Mouse (Mus musculus): ENCODE data around the gene Fam213b. TPM values are rescaled to one million over a fixed set of nuclear protein-coding genes. Genes with fewer than 3 reads are reported as not detected.

Fam213b gene
- total and polyA plus RNA-seq, 2 experiments: 14.8 to 35.3 TPM

DNA sequence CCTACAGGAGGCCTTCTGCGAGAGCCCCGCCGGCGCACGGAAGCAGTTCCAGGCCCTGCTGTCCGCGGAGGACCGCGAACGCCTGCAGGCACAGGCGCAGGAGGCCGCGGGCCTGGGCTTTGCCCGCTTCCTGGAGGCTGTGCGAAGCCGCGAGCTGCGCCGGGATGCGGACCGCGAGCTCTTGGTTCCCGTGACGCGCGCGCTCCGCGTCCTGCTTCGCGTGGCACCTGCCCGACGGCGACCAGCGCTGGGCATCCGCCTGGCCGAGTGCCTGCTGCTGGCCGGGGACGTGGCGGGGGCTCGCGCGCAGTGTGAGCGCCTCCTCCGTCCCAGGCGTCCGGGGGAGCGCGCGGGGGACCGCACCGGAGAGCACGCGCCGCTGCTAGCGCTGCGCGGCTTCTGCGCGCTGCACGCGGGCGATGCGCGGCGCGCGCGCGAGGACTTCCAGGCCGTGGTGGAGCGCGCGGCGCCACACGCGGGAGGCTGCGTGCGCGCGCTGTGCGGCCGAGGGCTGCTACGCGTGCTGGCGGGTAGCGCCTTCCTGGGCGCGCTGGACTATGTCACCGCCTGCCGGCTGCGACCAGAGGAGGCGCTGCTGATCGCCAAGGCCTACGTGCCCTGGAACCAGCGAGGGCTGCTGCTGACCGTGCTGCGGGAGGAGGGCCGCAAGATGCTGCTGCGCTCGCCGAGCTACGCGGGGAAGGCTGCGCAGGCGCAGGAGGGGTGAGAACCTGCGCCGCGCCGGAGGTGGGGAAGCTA, 43.0 kb downstream of the Fam213b start:
- Histone ChIP-seq H3K27ac (replicated peaks; ENCODE audit: insufficient read depth, low read depth, low read length) (no peak overlapping the region), H3K36me3 (ENCODE audit: control insufficient read depth, insufficient read depth, low read length) (no peaks in the 10 kb centered on the region), H3K4me3 (ENCODE audit: insufficient read depth, low read depth, low read length) (peak overlapping the region; percentile 25; the same call in 1 of the 2 replicates), H3K9ac (ENCODE audit: low read depth, low read length) (no peak overlapping the region), H3K4me1 (ENCODE audit: control insufficient read depth, insufficient read depth, low read length) (no peaks in the 10 kb centered on the region), H3K27me3 (ENCODE audit: control insufficient read depth, insufficient read depth, low read length) (peaks cover 6% of the 10 kb centered on the region), H3K79me2 (ENCODE audit: control insufficient read depth, insufficient read depth, low read length) (no peaks in the 10 kb centered on the region)
- no peak for DNase-seq (ENCODE audit: extremely low read depth, low read depth, low spot score)
- WGBS: 1% methylated on average over 110 of the region's 110 CpGs
- TF ChIP-seq POLR2A (IDR thresholded peaks at IDR 0.05; ENCODE audit: extremely low read depth, insufficient read depth, low read length) (no peak), CTCF (IDR thresholded peaks at IDR 0.05; ENCODE audit: low read depth, low read length) (peak; percentile 41)

DNA sequence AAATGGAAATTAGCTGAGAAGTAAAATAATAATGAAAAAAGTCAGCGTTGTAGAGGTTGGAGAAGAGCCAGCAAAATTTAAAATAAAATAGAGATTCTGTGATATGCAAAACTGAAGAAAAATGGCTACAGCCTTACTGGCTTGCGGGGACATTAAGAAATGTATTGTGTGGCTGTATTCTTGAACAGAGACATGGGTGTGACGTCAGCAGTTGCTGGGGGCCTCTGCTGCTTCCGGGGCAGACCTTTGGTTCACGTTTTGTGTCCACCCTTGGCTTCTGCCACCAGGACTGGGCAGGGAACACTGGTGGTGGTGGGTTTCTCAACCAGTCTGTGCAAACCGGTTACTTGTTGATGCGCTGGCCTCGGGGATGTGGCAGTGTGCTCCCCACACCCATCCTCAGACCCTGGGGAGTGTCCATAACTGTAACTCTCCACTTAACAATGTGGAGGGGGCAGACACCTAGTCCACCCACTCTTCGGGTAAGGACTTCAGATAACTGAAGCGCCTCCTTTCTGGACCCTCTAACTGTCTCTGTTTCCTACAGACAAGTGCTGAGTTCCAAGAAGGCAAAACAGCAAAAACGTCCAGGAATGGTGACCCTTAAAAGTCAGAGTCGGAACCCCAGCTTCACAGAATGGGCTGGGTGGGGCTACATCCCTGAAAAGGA, 44.1 kb downstream of the Fam213b start:
- Histone ChIP-seq H3K27ac (replicated peaks; ENCODE audit: insufficient read depth, low read depth, low read length) (no peak overlapping the region), H3K4me3 (ENCODE audit: insufficient read depth, low read depth, low read length) (no peak overlapping the region), H3K4me1 (ENCODE audit: control insufficient read depth, insufficient read depth, low read length) (no peaks in the 10 kb centered on the region), H3K36me3 (ENCODE audit: control insufficient read depth, insufficient read depth, low read length) (no peaks in the 10 kb centered on the region), H3K9ac (ENCODE audit: low read depth, low read length) (no peak overlapping the region), H3K27me3 (ENCODE audit: control insufficient read depth, insufficient read depth, low read length) (peaks cover 6% of the 10 kb centered on the region), H3K79me2 (ENCODE audit: control insufficient read depth, insufficient read depth, low read length) (no peaks in the 10 kb centered on the region)
- no peak for DNase-seq (ENCODE audit: extremely low read depth, low read depth, low spot score)
- no peak for TF ChIP-seq POLR2A (IDR thresholded peaks at IDR 0.05; ENCODE audit: extremely low read depth, insufficient read depth, low read length)
- no peak for TF ChIP-seq CTCF (IDR thresholded peaks at IDR 0.05; ENCODE audit: low read depth, low read length)
- WGBS: 54% methylated on average over 12 of the region's 12 CpGs

DNA sequence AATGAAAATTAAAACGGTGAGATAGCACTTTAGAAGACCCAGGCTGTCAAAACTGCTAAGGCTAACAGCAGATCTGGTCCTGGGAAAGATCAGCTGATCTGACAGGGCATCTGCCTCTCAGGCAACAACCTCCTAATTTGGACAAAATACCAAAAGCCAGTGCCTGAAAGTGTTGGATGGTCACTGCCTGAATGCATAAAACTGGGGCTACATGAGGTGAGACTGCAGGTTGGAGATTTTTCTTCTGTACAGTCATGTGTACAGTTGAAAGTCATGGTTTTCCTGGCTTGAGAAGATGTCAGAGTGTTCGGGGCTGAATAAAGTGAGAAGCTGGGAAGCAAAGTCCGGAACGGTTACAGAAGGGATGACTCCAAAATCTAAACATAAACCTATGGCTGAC, 45.1 kb downstream of the Fam213b start:
- H3K4me1 ChIP-seq (ENCODE audit: control insufficient read depth, insufficient read depth, low read length): no peaks in the 10 kb centered on the region
- no peaks in the 10 kb centered on the region for H3K79me2 ChIP-seq (ENCODE audit: control insufficient read depth, insufficient read depth, low read length)
- DNase-seq (ENCODE audit: extremely low read depth, low read depth, low spot score): no peak
- TF ChIP-seq POLR2A (IDR thresholded peaks at IDR 0.05; ENCODE audit: extremely low read depth, insufficient read depth, low read length): no peak
- no peak for TF ChIP-seq CTCF (IDR thresholded peaks at IDR 0.05; ENCODE audit: low read depth, low read length)
- H3K4me3 ChIP-seq (ENCODE audit: insufficient read depth, low read depth, low read length): no peak overlapping the region
- WGBS: 68% methylated on average over 4 of the region's 4 CpGs
- peaks cover 6% of the 10 kb centered on the region for H3K27me3 ChIP-seq (ENCODE audit: control insufficient read depth, insufficient read depth, low read length)
- H3K36me3 ChIP-seq (ENCODE audit: control insufficient read depth, insufficient read depth, low read length): no peaks in the 10 kb centered on the region
- H3K9ac ChIP-seq (ENCODE audit: low read depth, low read length): no peak overlapping the region
- no peak overlapping the region for H3K27ac ChIP-seq (replicated peaks; ENCODE audit: insufficient read depth, low read depth, low read length)

DNA sequence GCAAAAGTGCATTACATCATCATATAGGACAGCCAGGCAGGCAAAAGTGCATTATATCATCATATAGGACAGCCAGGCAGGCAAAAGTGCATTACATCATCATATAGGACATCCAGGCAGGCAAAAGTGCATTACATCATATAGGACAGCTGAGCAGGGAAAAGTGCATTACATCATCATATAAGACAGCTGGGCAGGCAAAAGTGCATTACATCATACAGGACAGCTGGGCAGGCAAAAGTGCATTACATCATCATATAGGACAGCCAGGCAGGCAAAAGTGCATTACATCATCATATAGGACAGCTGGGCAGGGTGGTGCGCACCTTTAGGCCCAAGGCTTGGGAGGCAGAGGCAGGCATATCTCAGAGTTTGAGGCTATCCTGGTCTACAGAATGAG, 46.2 kb downstream of the Fam213b start:
- DNase-seq (ENCODE audit: extremely low read depth, low read depth, low spot score): no peak
- Histone ChIP-seq H3K79me2 (ENCODE audit: control insufficient read depth, insufficient read depth, low read length) (no peaks in the 10 kb centered on the region), H3K4me1 (ENCODE audit: control insufficient read depth, insufficient read depth, low read length) (no peaks in the 10 kb centered on the region), H3K4me3 (ENCODE audit: insufficient read depth, low read depth, low read length) (no peak overlapping the region), H3K36me3 (ENCODE audit: control insufficient read depth, insufficient read depth, low read length) (no peaks in the 10 kb centered on the region), H3K27ac (replicated peaks; ENCODE audit: insufficient read depth, low read depth, low read length) (no peak overlapping the region), H3K27me3 (ENCODE audit: control insufficient read depth, insufficient read depth, low read length) (peaks cover 6% of the 10 kb centered on the region), H3K9ac (ENCODE audit: low read depth, low read length) (no peak overlapping the region)
- TF ChIP-seq POLR2A (IDR thresholded peaks at IDR 0.05; ENCODE audit: extremely low read depth, insufficient read depth, low read length) (no peak), CTCF (IDR thresholded peaks at IDR 0.05; ENCODE audit: low read depth, low read length) (no peak)
- WGBS: 96% methylated on average over 1 of the region's 1 CpGs

Other genes starting within 250 kb of the Fam213b start
- not detected in 2 replicates for gene Actrt2, start 231.3 kb downstream of the Fam213b start, total RNA-seq (2014; rRNA removed)
- not detected in 2 replicates for gene Actrt2, start 231.3 kb downstream of the Fam213b start, polyA plus RNA-seq (2012; rRNA removed)
- gene Ttc34, start 61.7 kb downstream of the Fam213b start, total RNA-seq (2014; rRNA removed): not detected in 2 replicates
- 0.05 TPM in 1 of 2 replicates, not detected in the other for gene Ttc34, start 61.7 kb downstream of the Fam213b start, polyA plus RNA-seq (2012; rRNA removed)
- 0.07 TPM in 1 of 2 replicates, not detected in the other for gene Mmel1, start 29.6 kb downstream of the Fam213b start, total RNA-seq (2014; rRNA removed)
- gene Mmel1, start 29.6 kb downstream of the Fam213b start, polyA plus RNA-seq (2012; rRNA removed): 0.04 TPM in 1 of 2 replicates, not detected in the other
- gene Tnfrsf14, start 29.4 kb upstream of the Fam213b start, total RNA-seq (2014; rRNA removed): 11.2 and 14.4 TPM in 2 replicates
- 25.9 and 55.6 TPM in 2 replicates for gene Tnfrsf14, start 29.4 kb upstream of the Fam213b start, polyA plus RNA-seq (2012; rRNA removed)
- not detected in 2 replicates for gene Hes5, start 61.8 kb upstream of the Fam213b start, total RNA-seq (2014; rRNA removed)
- not detected in 2 replicates for gene Hes5, start 61.8 kb upstream of the Fam213b start, polyA plus RNA-seq (2012; rRNA removed)
- 13.5 and 13.6 TPM in 2 replicates for gene Pank4, start 65.0 kb upstream of the Fam213b start, total RNA-seq (2014; rRNA removed)
- 13.0 and 19.5 TPM in 2 replicates for gene Pank4, start 65.0 kb upstream of the Fam213b start, polyA plus RNA-seq (2012; rRNA removed)
- gene Plch2, start 157.6 kb upstream of the Fam213b start, total RNA-seq (2014; rRNA removed): 0.07 TPM in 1 of 2 replicates, not detected in the other
- gene Plch2, start 157.6 kb upstream of the Fam213b start, polyA plus RNA-seq (2012; rRNA removed): 0.01 and 0.04 TPM in 2 replicates
- 3.7 and 4.5 TPM in 2 replicates for gene Pex10, start 167.9 kb upstream of the Fam213b start, total RNA-seq (2014; rRNA removed)
- gene Pex10, start 167.9 kb upstream of the Fam213b start, polyA plus RNA-seq (2012; rRNA removed): 11.2 and 13.0 TPM in 2 replicates
- gene Rer1, start 187.2 kb upstream of the Fam213b start, total RNA-seq (2014; rRNA removed): 128 and 135 TPM in 2 replicates
- 84.3 and 92.1 TPM in 2 replicates for gene Rer1, start 187.2 kb upstream of the Fam213b start, polyA plus RNA-seq (2012; rRNA removed)
- 2.5 and 4.2 TPM in 2 replicates for gene Morn1, start 187.4 kb upstream of the Fam213b start, total RNA-seq (2014; rRNA removed)
- gene Morn1, start 187.4 kb upstream of the Fam213b start, polyA plus RNA-seq (2012; rRNA removed): 3.0 and 3.6 TPM in 2 replicates

All from liver, adult 2 months (tissue).